Mouse (Mus musculus) testis, adult 2 months (tissue): ENCODE measurements around the gene Cd19. TPM values are rescaled to one million over a fixed set of nuclear protein-coding genes. Genes with fewer than 3 reads are reported as not detected.
A peak's percentile ranks its signal among the peaks of the same experiment; 100 is the strongest.
"Not testable (repeated sequence)": the region's sequence is repeated elsewhere in the genome, so short reads cannot be mapped to it uniquely, and the experiment has no call there.

ENCODE experiments used
- H3K27ac ChIP-seq: fragments of 200-500 bp; 2 replicates; pipeline ENCODE4 v1.5.1; 2012; ENCODE audit warnings: low read depth, low read length; ENCODE audit not compliant: control insufficient read depth, insufficient read depth
- H3K27me3 ChIP-seq: fragments of 200-500 bp; 2 replicates; pipeline ENCODE4 v1.6.1; 2012; ENCODE audit warnings: mild to moderate bottlenecking, low read length, moderate library complexity; ENCODE audit not compliant: control insufficient read depth, insufficient read depth
- H3K36me3 ChIP-seq: fragments of 200-500 bp; 2 replicates; pipeline ENCODE4 v1.6.1; 2012; ENCODE audit warnings: mild to moderate bottlenecking, low read length; ENCODE audit not compliant: control insufficient read depth, insufficient read depth
- H3K4me1 ChIP-seq: fragments of 200-500 bp; 2 replicates; pipeline ENCODE4 v1.6.1; 2012; ENCODE audit warnings: low read length; ENCODE audit not compliant: control insufficient read depth, insufficient read depth
- H3K4me3 ChIP-seq: fragments of 200-500 bp; 2 replicates; pipeline ENCODE4 v1.5.1; 2012; ENCODE audit warnings: low read depth, mild to moderate bottlenecking, low read length, moderate library complexity, mixed read lengths; ENCODE audit not compliant: control insufficient read depth
- CTCF ChIP-seq: fragments of 200-500 bp; IDR thresholded peaks from 2 replicates; pipeline ENCODE4 v1.5.1; 2012; ENCODE audit warnings: low read depth, mild to moderate bottlenecking, inconsistent platforms, low read length, moderate library complexity; ENCODE audit not compliant: control insufficient read depth, insufficient read depth, insufficient replicate concordance
- POLR2A ChIP-seq: fragments of 200-500 bp; IDR thresholded peaks from 2 replicates; pipeline ENCODE4 v1.6.1; 2012; ENCODE audit warnings: low read depth, mild to moderate bottlenecking, inconsistent platforms, low read length, moderate library complexity; ENCODE audit not compliant: control insufficient read depth
- polyA plus RNA-seq: library from polyadenylated mRNA; depleted of rRNA; stranded (reverse); fragments of >200 nt; gene quantifications from 2 replicates; pipeline ENCODE4 v1.2.3, GENCODE M21; 2012

Cd19 gene
- polyA plus RNA-seq, 1 experiment, result 1.8 TPM

DNA sequence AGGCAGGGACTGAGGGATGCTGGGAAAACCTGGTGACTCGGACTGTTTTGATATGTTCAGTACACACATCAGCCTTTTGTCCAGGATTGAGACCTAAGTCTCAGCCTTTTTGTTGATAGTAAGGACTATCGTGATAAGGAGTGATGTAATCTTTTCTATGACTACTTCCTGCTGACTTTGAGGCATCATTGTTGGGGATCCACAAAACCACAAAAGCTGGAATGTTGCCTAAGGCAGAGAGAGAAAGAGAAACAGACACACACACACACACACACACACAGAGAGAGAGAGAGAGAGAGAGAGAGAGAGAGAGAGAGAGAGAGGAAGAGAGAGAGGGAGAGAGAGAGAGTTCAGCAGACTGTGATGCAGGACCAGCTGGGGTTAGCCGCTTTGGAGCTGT is 3.8 kb upstream of the Cd19 start:
- TF ChIP-seq POLR2A (no peak), CTCF (no peak)
- H3K27ac ChIP-seq, result no peak overlapping the region
- H3K27me3 ChIP-seq, result no peaks in the 10 kb centered on the region
- no peaks in the 10 kb centered on the region for H3K4me1 ChIP-seq
- no peaks in the 10 kb centered on the region for H3K36me3 ChIP-seq
- no peak overlapping the region for H3K4me3 ChIP-seq

DNA sequence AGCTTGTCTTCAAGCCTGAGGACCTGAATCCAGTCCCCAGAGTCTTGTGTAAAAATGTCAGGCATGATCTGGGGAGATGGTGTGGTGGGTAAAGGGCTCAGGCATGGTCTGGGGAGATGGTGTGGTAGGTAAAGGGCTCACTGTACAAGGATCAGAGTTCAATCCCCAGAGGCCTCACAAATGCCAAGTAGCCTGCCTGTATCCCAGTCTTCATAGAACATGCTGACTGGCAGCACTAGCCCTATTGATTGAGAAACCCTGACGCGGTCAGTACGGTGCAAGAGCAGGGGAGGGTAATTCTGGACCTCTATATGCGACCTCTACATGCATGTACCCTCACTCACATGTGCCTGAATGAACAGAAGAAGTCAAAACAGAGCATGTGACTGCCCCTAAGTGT is 2.9 kb upstream of the Cd19 start:
- H3K4me1 ChIP-seq, result no peaks in the 10 kb centered on the region
- no peak overlapping the region for H3K4me3 ChIP-seq
- H3K27ac ChIP-seq, result no peak overlapping the region
- no peaks in the 10 kb centered on the region for H3K36me3 ChIP-seq
- H3K27me3 ChIP-seq, result no peaks in the 10 kb centered on the region
- TF ChIP-seq CTCF (no peak), POLR2A (no peak)

DNA sequence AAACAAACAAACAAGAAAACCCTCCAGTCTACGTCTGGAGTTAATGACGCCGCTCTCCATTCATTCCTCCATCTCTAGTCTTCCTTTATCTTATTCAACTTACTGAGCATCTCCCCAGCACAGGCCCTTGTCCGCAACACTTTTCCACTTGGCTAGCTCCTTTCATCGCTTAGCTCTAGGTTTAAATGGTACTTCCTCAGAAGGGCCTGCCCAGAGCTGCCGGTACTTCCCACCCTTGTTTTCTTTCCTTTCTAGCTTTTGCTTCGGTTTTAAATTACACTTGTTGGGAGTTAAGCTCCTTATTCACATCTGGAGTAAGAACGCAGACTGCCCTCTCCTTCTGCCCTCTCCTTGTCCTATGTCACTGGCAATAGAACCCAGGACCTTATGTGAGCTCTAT is 2.4 kb upstream of the Cd19 start:
- no peak overlapping the region for H3K27ac ChIP-seq
- no peaks in the 10 kb centered on the region for H3K4me1 ChIP-seq
- H3K36me3 ChIP-seq, result no peaks in the 10 kb centered on the region
- H3K4me3 ChIP-seq, result no peak overlapping the region
- no peak for TF ChIP-seq POLR2A
- TF ChIP-seq CTCF, result no peak
- no peaks in the 10 kb centered on the region for H3K27me3 ChIP-seq

DNA sequence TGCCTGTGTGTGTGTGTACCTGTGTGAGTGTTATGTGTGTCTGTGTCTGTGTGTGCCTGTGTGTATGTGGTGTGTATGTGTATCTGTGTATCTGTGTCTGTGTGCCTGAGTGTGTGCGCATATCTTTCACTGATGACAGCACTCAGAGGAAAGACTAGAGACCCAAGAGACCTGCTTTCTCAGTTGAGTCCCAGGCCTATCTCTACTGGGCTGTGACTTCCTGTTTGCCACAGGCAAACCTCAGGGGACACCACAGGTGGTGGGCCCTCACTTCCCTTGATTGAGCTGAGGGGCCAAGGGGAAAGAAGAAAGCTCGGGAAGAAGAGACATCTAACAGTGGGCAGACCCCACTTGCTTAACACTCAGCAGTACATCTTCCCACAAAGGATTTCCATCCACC is 1.9 kb upstream of the Cd19 start:
- no peak for TF ChIP-seq CTCF
- no peak for TF ChIP-seq POLR2A
- Histone ChIP-seq H3K36me3 (no peaks in the 10 kb centered on the region), H3K27me3 (no peaks in the 10 kb centered on the region), H3K27ac (no peak overlapping the region), H3K4me3 (no peak overlapping the region), H3K4me1 (no peaks in the 10 kb centered on the region)

DNA sequence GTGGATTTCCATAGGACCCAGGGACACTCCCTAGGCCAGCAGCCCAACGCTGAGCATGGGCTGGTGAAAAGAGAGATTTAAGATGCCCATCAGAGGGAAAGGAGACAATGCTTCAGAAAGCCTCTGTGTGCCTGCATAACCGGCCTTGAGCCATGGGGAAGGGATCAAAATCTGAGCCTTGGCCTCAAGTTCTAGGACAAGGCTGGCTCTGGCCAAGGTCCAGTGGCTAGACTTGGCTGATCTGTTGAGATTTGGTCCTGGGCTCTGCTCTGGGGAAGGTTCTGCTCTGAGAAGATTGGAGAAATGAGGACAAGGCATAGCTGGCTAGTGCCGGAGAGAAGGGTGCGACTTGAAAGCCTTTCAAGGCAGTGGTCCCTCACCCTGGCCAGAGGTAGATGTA is 3.6 kb downstream of the Cd19 start:
- no peaks in the 10 kb centered on the region for H3K36me3 ChIP-seq
- TF ChIP-seq CTCF (no peak), POLR2A (no peak)
- H3K27ac ChIP-seq, result no peak overlapping the region
- no peak overlapping the region for H3K4me3 ChIP-seq
- no peaks in the 10 kb centered on the region for H3K27me3 ChIP-seq
- no peaks in the 10 kb centered on the region for H3K4me1 ChIP-seq

DNA sequence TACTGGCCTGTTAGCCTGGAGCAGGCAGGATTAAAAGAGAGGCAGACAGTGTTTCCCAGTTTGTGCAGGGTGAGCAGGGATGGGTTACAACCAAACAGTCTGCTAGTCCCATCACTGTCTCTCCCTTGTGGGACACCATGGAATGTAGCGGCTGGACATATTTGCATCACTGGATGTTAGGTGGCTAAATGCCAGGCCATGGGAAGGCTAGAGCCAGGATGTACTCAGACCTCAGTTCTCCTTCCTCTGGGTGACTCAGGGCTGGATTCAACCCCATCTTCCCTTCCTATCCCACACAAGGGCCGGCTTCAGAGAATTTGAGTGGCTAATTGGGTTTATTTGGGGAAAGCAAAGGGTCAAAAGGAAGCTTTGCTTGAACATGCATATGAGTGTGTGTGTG is 6.0 kb downstream of the Cd19 start:
- Histone ChIP-seq H3K4me1 (no peaks in the 10 kb centered on the region), H3K27me3 (no peaks in the 10 kb centered on the region), H3K27ac (no peak overlapping the region), H3K36me3 (no peaks in the 10 kb centered on the region), H3K4me3 (no peak overlapping the region)
- TF ChIP-seq CTCF (no peak), POLR2A (no peak)

DNA sequence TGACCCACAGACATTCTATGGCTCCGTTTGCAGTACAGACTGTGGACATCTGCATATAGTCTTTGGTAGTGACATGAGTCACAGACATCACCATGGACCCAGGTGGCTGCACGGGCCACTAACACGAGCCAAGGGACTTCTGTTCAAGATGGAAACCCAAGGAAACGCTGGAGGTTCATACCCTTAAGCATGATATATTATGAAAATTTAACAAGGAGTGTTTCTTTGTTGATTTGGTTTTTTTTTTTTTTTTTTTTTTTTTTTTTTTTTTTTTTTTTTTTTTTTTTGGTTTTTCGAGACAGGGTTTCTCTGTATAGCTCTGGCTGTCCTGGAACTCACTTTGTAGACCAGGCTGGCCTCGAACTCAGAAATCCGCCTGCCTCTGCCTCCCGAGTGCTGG is 12.2 kb downstream of the Cd19 start:
- H3K27me3 ChIP-seq, H3K36me3 ChIP-seq, H3K4me3 ChIP-seq, H3K27ac ChIP-seq, H3K4me1 ChIP-seq: not testable (repeated sequence)

DNA sequence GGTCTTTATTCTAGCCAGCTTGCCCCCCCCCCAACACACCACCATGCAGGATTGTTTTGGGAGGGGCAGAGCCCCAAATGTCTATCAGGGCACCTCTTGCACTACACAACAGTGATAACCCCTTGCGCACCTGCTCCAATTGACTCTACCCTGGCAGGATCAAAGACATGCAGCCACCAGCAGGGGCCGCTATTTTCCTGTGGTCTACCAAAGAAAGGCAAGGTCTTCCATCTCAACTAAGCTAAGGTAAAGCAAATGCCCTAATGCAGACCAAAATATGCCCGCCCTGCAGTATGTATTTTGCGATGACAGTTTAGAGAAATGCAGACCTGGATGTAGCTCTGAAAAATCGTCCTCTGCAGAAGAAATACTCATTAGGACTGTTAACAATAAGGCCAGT is 15.1 kb downstream of the Cd19 start:
- H3K4me3 ChIP-seq, result no peak overlapping the region
- H3K36me3 ChIP-seq, result no peaks in the 10 kb centered on the region
- no peaks in the 10 kb centered on the region for H3K27me3 ChIP-seq
- TF ChIP-seq POLR2A, result no peak
- peak; percentile 59; the same call in 1 of the 2 replicates for TF ChIP-seq CTCF
- no peaks in the 10 kb centered on the region; the same call in 1 of the 2 replicates for H3K4me1 ChIP-seq
- H3K27ac ChIP-seq, result no peak overlapping the region

DNA sequence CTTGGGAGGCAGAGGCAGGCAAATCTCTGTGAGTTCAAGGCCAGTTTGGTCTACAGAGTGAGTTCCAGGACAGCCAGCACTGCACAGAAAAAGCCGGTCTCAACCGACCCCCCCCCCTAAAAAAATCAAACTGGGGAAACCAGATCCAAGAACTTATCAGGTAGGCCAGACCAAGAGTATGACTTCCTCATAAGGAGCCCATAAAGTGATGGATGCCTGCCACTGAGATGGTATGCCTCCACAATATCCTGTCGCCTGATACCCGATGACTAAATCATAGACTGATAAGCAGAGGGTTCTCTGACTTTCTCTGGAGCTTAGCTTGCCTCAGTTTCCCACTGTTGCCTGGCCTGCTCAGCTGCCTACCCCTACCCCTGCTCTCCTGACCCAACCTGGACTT is 16.9 kb downstream of the Cd19 start:
- Histone ChIP-seq H3K27me3 (no peaks in the 10 kb centered on the region), H3K27ac (no peak overlapping the region)
- TF ChIP-seq CTCF (no peak), POLR2A (no peak)

More for the DNA sequence above, 16.9 kb downstream of the Cd19 start:
- Histone ChIP-seq H3K4me3 (no peak overlapping the region; the same call in none of the 2 replicates), H3K36me3 (no peaks in the 10 kb centered on the region), H3K4me1 (no peaks in the 10 kb centered on the region; the same call in 1 of the 2 replicates)
